Mouse (Mus musculus) liver, embryonic 14.5 days (tissue): Measurements from ENCODE around the gene Pnmal1.

Experiments used
- CTCF ChIP-seq: IDR thresholded peaks from 2 replicates; pipeline ENCODE4 v1.5.1; 2016; ENCODE audit warnings: antibody characterized with exemption, low read depth, control low read depth
- EP300 ChIP-seq: IDR thresholded peaks from 2 replicates; pipeline ENCODE4 v1.6.1; 2016; ENCODE audit warnings: antibody characterized with exemption, low read depth

GRCm38 (mm10) chr7:16944061-16944807 is 15.2 kb upstream of the Pnmal1 start, which contains the start of gene Pnmal2:
- TF ChIP-seq CTCF (no peak), EP300 (no peak)
